Mouse (Mus musculus) cerebellum, adult 18-20 months (tissue): ENCODE results near the gene Grik3.

Experiments
- DNase-seq, 2 experiments: peaks; one replicate each; pipeline ENCODE4 v3.0.0; 2021

Gene Grik3

GRCm38 (mm10) chr4:125729305-125730220 lies 239.1 kb downstream of the Grik3 start:
- DNase-seq: no peak

GRCm38 (mm10) chr4:125730751-125731150 lies 240.3 kb downstream of the Grik3 start:
- no peak for DNase-seq

GRCm38 (mm10) chr4:125736783-125737182 lies 246.3 kb downstream of the Grik3 start:
- no peak for DNase-seq

GRCm38 (mm10) chr4:125738825-125739224 lies 248.3 kb downstream of the Grik3 start:
- DNase-seq: peak; percentile 35 to 41

GRCm38 (mm10) chr4:125742162-125742571 lies 251.7 kb downstream of the Grik3 start:
- peak; percentile 53 to 58 for DNase-seq

- DNase-seq: peak in 1 of 2 experiments; percentile 5
Measured at GRCm38 (mm10) chr4:125745902-125746301, 255.4 kb downstream of the Grik3 start.

- no peak for DNase-seq
Measured at GRCm38 (mm10) chr4:125756393-125756792, 265.9 kb downstream of the Grik3 start.

- DNase-seq: no peak
Measured at GRCm38 (mm10) chr4:125760326-125760725, 269.8 kb downstream of the Grik3 start.

DNA sequence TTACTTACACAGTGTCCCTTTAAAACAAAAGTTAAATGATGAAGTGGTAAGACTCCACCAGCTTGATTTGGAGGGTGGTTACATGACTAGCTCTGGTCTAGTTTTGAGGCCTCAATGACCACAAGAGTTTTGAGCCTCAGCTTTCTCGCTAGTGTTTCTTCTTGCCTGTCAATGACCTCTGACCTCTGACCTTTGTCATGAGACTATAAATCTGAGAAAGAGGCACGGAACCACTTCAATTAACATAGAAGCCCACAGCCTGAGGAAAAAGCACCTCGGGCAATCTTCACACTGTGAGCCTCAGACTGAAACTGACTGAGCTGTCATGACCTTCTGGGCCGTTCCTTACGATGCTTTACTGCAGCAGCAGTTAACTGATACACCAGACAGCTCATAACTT lies 272.6 kb downstream of the Grik3 start:
- no peak for DNase-seq
